Mouse (Mus musculus) cerebellum, adult 9-10 months (tissue): ENCODE results near the gene Prkci.

ENCODE experiments used
- DNase-seq: peaks from one replicate; pipeline ENCODE4 v3.0.0; 2022

Gene Prkci

GRCm38 (mm10) chr3:31050375-31050774 lies 54.8 kb downstream of the Prkci start:
- no peak for DNase-seq

GRCm38 (mm10) chr3:31051730-31052129 lies 56.2 kb downstream of the Prkci start:
- no peak for DNase-seq

- DNase-seq, result no peak
Measured at GRCm38 (mm10) chr3:31053191-31053590, 57.6 kb downstream of the Prkci start.

- DNase-seq, result no peak
Measured at GRCm38 (mm10) chr3:31054888-31055287, 59.3 kb downstream of the Prkci start.

- DNase-seq, result peak; percentile 10
Measured at GRCm38 (mm10) chr3:31056047-31056650, 60.6 kb downstream of the Prkci start.

- peak; percentile 85 for DNase-seq
Measured at GRCm38 (mm10) chr3:31056651-31057627, 61.4 kb downstream of the Prkci start.

- DNase-seq, result no peak
Measured at GRCm38 (mm10) chr3:31060745-31061102, 65.2 kb downstream of the Prkci start.

- no peak for DNase-seq
Measured at GRCm38 (mm10) chr3:31061103-31061785, 65.7 kb downstream of the Prkci start.

GRCm38 (mm10) chr3:31061786-31062120 lies 66.2 kb downstream of the Prkci start:
- DNase-seq, result no peak

- DNase-seq, result no peak
Measured at GRCm38 (mm10) chr3:31062325-31062724, 66.8 kb downstream of the Prkci start.

GRCm38 (mm10) chr3:31068482-31068881 lies 72.9 kb downstream of the Prkci start:
- DNase-seq, result no peak

GRCm38 (mm10) chr3:31071804-31072203 lies 76.3 kb downstream of the Prkci start:
- no peak for DNase-seq

GRCm38 (mm10) chr3:31075808-31076207 lies 80.3 kb downstream of the Prkci start:
- no peak for DNase-seq

- DNase-seq, result no peak
Measured at GRCm38 (mm10) chr3:31077068-31077703, 81.6 kb downstream of the Prkci start.

- no peak for DNase-seq
Measured at GRCm38 (mm10) chr3:31079450-31079849, 83.9 kb downstream of the Prkci start.

- no peak for DNase-seq
Measured at GRCm38 (mm10) chr3:31080791-31081502, 85.4 kb downstream of the Prkci start.

- no peak for DNase-seq
Measured at GRCm38 (mm10) chr3:31082838-31083506, 87.4 kb downstream of the Prkci start.

GRCm38 (mm10) chr3:31083507-31084245 lies 88.1 kb downstream of the Prkci start:
- DNase-seq, result no peak

- DNase-seq, result no peak
Measured at GRCm38 (mm10) chr3:31085000-31085399, 89.5 kb downstream of the Prkci start.

GRCm38 (mm10) chr3:31088789-31089775 lies 93.5 kb downstream of the Prkci start:
- no peak for DNase-seq
